Mouse (Mus musculus) liver, embryonic 13.5 days (tissue): ENCODE measurements at regions not wholly inside any gene's neighbourhood (a gene's known extent, or its start where the extent isn't known, plus 50 kb on each side); places are given as distances from the start of the nearest gene placed in this dataset.

Experiments
- ATAC-seq: fragments of 200-750 bp; cut with Nextera tagmentation; 2 replicates; pipeline ENCODE4 v1.8.0; 2017; ENCODE audit warnings: low read depth, mild to moderate bottlenecking, moderate number of reproducible peaks, moderate library complexity
- DNase-seq: peaks from one replicate; pipeline ENCODE4 v3.0.0; 2022
- H3K27ac ChIP-seq: fragments of 300-500 bp; sonication (generic); 2 replicates; pipeline ENCODE4 v1.5.1; 2015; ENCODE audit warnings: moderate library complexity, mild to moderate bottlenecking, inconsistent platforms
- H3K27me3 ChIP-seq: fragments of 300-500 bp; sonication (generic); 2 replicates; pipeline ENCODE4 v1.6.1; 2015; ENCODE audit warnings: mild to moderate bottlenecking, inconsistent platforms
- H3K36me3 ChIP-seq: fragments of 300-500 bp; sonication (generic); 2 replicates; pipeline ENCODE4 v1.6.1; 2015; ENCODE audit warnings: mild to moderate bottlenecking, inconsistent platforms
- H3K4me1 ChIP-seq: fragments of 300-500 bp; sonication (generic); replicated peaks from 2 replicates; pipeline ENCODE4 v1.6.1; 2015; ENCODE audit warnings: inconsistent platforms
- H3K4me2 ChIP-seq: fragments of 300-500 bp; sonication (generic); 2 replicates; pipeline ENCODE4 v1.6.1; 2015; ENCODE audit warnings: inconsistent platforms, mild to moderate bottlenecking, moderate library complexity
- H3K4me3 ChIP-seq: fragments of 300-500 bp; sonication (generic); replicated peaks from 2 replicates; pipeline ENCODE4 v1.5.1; 2015; ENCODE audit warnings: mild to moderate bottlenecking, inconsistent platforms
- H3K9ac ChIP-seq: fragments of 300-500 bp; sonication (generic); 2 replicates; pipeline ENCODE4 v1.6.1; 2015; ENCODE audit warnings: mild to moderate bottlenecking, inconsistent platforms
- H3K9me3 ChIP-seq: fragments of 300-500 bp; sonication (generic); replicated peaks from 2 replicates; pipeline ENCODE4 v1.6.1; 2016; ENCODE audit warnings: inconsistent platforms
- WGBS: fragments of 180-500 bp; shearing (Covaris S2); methylation state at CpG from one replicate; pipeline ENCODE4 v1.1.7; 2015; ENCODE audit not compliant: insufficient replicate concordance; 5-methylcytosine and 5-hydroxymethylcytosine counted together

- Histone ChIP-seq H3K4me3 (no peak overlapping the region), H3K36me3 (no peaks in the 10 kb centered on the region), H3K9me3 (no peaks in the 10 kb centered on the region), H3K4me1 (peaks cover 12% of the 10 kb centered on the region), H3K4me2 (peak overlapping the region; percentile 48), H3K27me3 (no peaks in the 10 kb centered on the region), H3K27ac (peak overlapping the region; percentile 91), H3K9ac (0 out of 2 replicates have a peak overlapping the region, but pooled peaks have one; percentile 22)
- DNase-seq (peak; percentile 76), ATAC-seq (peak; percentile 97)
- WGBS = 14% methylated on average over 2 of the region's 2 CpGs
Observed at GRCm38 (mm10) chr13:81852309-81852978, 69.6 kb downstream of the Cetn3 start.

GRCm38 (mm10) chr13:81856072-81856471, 73.2 kb downstream of the Cetn3 start:
- H3K4me2 ChIP-seq = no peak overlapping the region
- H3K36me3 ChIP-seq = no peaks in the 10 kb centered on the region
- peaks cover 12% of the 10 kb centered on the region for H3K4me1 ChIP-seq
- no peak overlapping the region for H3K27ac ChIP-seq
- H3K27me3 ChIP-seq = no peaks in the 10 kb centered on the region
- no peak for ATAC-seq
- no peaks in the 10 kb centered on the region for H3K9me3 ChIP-seq
- H3K4me3 ChIP-seq = no peak overlapping the region
- 39% methylated on average over 4 of the region's 4 CpGs for WGBS
- no peak for DNase-seq
- no peak overlapping the region for H3K9ac ChIP-seq

- DNase-seq (no peak), ATAC-seq (no peak)
- Histone ChIP-seq H3K27ac (no peak overlapping the region), H3K27me3 (no peaks in the 10 kb centered on the region), H3K9ac (no peak overlapping the region), H3K4me3 (no peak overlapping the region), H3K4me1 (no peaks in the 10 kb centered on the region), H3K4me2 (no peak overlapping the region), H3K9me3 (no peaks in the 10 kb centered on the region), H3K36me3 (no peaks in the 10 kb centered on the region)
- 60% methylated on average over 4 of the region's 4 CpGs for WGBS
Observed at GRCm38 (mm10) chr13:81860683-81861082, 77.8 kb downstream of the Cetn3 start.

- H3K4me3 ChIP-seq = no peak overlapping the region
- WGBS = 47% methylated on average over 5 of the region's 5 CpGs
- H3K27me3 ChIP-seq = no peaks in the 10 kb centered on the region
- ATAC-seq (no peak), DNase-seq (no peak)
- no peaks in the 10 kb centered on the region for H3K36me3 ChIP-seq
- no peaks in the 10 kb centered on the region for H3K9me3 ChIP-seq
- no peak overlapping the region for H3K9ac ChIP-seq
- H3K27ac ChIP-seq = no peak overlapping the region
- no peaks in the 10 kb centered on the region for H3K4me1 ChIP-seq
- no peak overlapping the region for H3K4me2 ChIP-seq
Observed at GRCm38 (mm10) chr13:81861886-81862600, 79.2 kb downstream of the Cetn3 start.

- Histone ChIP-seq H3K4me2 (no peak overlapping the region), H3K27me3 (no peaks in the 10 kb centered on the region), H3K9me3 (no peaks in the 10 kb centered on the region), H3K4me3 (no peak overlapping the region), H3K27ac (no peak overlapping the region), H3K4me1 (no peaks in the 10 kb centered on the region), H3K9ac (no peak overlapping the region), H3K36me3 (no peaks in the 10 kb centered on the region)
- DNase-seq (no peak), ATAC-seq (no peak)
- WGBS = 67% methylated on average over 9 of the region's 9 CpGs
Observed at GRCm38 (mm10) chr13:81871226-81871625, 88.3 kb downstream of the Cetn3 start.

GRCm38 (mm10) chr13:81885879-81886278, 103.0 kb downstream of the Cetn3 start:
- no peaks in the 10 kb centered on the region for H3K36me3 ChIP-seq
- DNase-seq (no peak), ATAC-seq (no peak)
- no peak overlapping the region for H3K4me3 ChIP-seq
- H3K27ac ChIP-seq = no peak overlapping the region
- H3K4me2 ChIP-seq = no peak overlapping the region
- 67% methylated on average over 6 of the region's 6 CpGs for WGBS
- H3K9me3 ChIP-seq = no peaks in the 10 kb centered on the region
- H3K9ac ChIP-seq = no peak overlapping the region
- H3K27me3 ChIP-seq = no peaks in the 10 kb centered on the region
- no peaks in the 10 kb centered on the region for H3K4me1 ChIP-seq

- Histone ChIP-seq H3K9me3 (no peaks in the 10 kb centered on the region), H3K27me3 (no peaks in the 10 kb centered on the region), H3K4me2 (no peak overlapping the region), H3K4me3 (no peak overlapping the region), H3K4me1 (no peaks in the 10 kb centered on the region), H3K36me3 (no peaks in the 10 kb centered on the region), H3K9ac (no peak overlapping the region), H3K27ac (no peak overlapping the region)
- DNase-seq (no peak), ATAC-seq (no peak)
- WGBS = 42% methylated on average over 4 of the region's 4 CpGs
Observed at GRCm38 (mm10) chr13:81930266-81930665, 147.4 kb downstream of the Cetn3 start.

- Histone ChIP-seq H3K27me3 (no peaks in the 10 kb centered on the region), H3K4me3 (no peak overlapping the region), H3K36me3 (no peaks in the 10 kb centered on the region), H3K27ac (no peak overlapping the region), H3K9ac (no peak overlapping the region), H3K4me1 (no peaks in the 10 kb centered on the region), H3K4me2 (no peak overlapping the region), H3K9me3 (no peaks in the 10 kb centered on the region)
- no peak for DNase-seq
- WGBS = 50% methylated on average over 2 of the region's 2 CpGs
- no peak for ATAC-seq
Observed at GRCm38 (mm10) chr13:81931199-81931598, 148.3 kb downstream of the Cetn3 start.

GRCm38 (mm10) chr13:81937061-81937460, 154.2 kb downstream of the Cetn3 start:
- H3K27ac ChIP-seq = no peak overlapping the region
- no peak overlapping the region for H3K4me2 ChIP-seq
- H3K4me3 ChIP-seq = no peak overlapping the region
- H3K9ac ChIP-seq = no peak overlapping the region
- no peaks in the 10 kb centered on the region for H3K36me3 ChIP-seq
- H3K4me1 ChIP-seq = no peaks in the 10 kb centered on the region
- no peaks in the 10 kb centered on the region for H3K27me3 ChIP-seq
- WGBS = 52% methylated on average over 3 of the region's 3 CpGs
- DNase-seq = no peak
- ATAC-seq = no peak
- no peaks in the 10 kb centered on the region for H3K9me3 ChIP-seq

- no peaks in the 10 kb centered on the region for H3K27me3 ChIP-seq
- WGBS = 15% methylated on average over 9 of the region's 9 CpGs
- no peak for ATAC-seq
- no peaks in the 10 kb centered on the region for H3K4me1 ChIP-seq
- no peaks in the 10 kb centered on the region for H3K36me3 ChIP-seq
- H3K4me3 ChIP-seq = no peak overlapping the region
- H3K9me3 ChIP-seq = no peaks in the 10 kb centered on the region
- no peak overlapping the region; the same call in 1 of the 2 replicates for H3K4me2 ChIP-seq
- H3K9ac ChIP-seq = no peak overlapping the region
- no peak overlapping the region for H3K27ac ChIP-seq
- peak; percentile 23 for DNase-seq
Observed at GRCm38 (mm10) chr13:81944047-81944446, 161.2 kb downstream of the Cetn3 start.

GRCm38 (mm10) chr13:81944469-81944868, 161.6 kb downstream of the Cetn3 start:
- H3K27ac ChIP-seq = no peak overlapping the region
- H3K9ac ChIP-seq = no peak overlapping the region
- no peaks in the 10 kb centered on the region for H3K27me3 ChIP-seq
- no peak overlapping the region; the same call in 1 of the 2 replicates for H3K4me2 ChIP-seq
- no peaks in the 10 kb centered on the region for H3K9me3 ChIP-seq
- H3K4me3 ChIP-seq = no peak overlapping the region
- no peak for ATAC-seq
- no peaks in the 10 kb centered on the region for H3K36me3 ChIP-seq
- no peak for DNase-seq
- WGBS = 71% methylated on average over 6 of the region's 6 CpGs
- no peaks in the 10 kb centered on the region for H3K4me1 ChIP-seq

- no peaks in the 10 kb centered on the region for H3K36me3 ChIP-seq
- ATAC-seq = no peak
- H3K9me3 ChIP-seq = no peaks in the 10 kb centered on the region
- no peak overlapping the region for H3K27ac ChIP-seq
- whole genome bisulfite sequencing = 28% methylated on average over 9 of the region's 9 CpGs
- no peak overlapping the region for H3K4me2 ChIP-seq
- no peak for DNase-seq
- H3K9ac ChIP-seq = no peak overlapping the region
- no peaks in the 10 kb centered on the region for H3K4me1 ChIP-seq
- no peaks in the 10 kb centered on the region for H3K27me3 ChIP-seq
- no peak overlapping the region for H3K4me3 ChIP-seq
Observed at GRCm38 (mm10) chr13:81945741-81946140, 162.9 kb downstream of the Cetn3 start.
